Mouse (Mus musculus) heart, adult 2 months (tissue): ENCODE measurements at regions not wholly inside any gene's neighbourhood (a gene's known extent, or its start where the extent isn't known, plus 50 kb on each side); places are given as distances from the start of the nearest gene placed in this dataset.

Experiments used
- DNase-seq, 2 experiments: peaks; one replicate each; pipeline ENCODE4 v3.0.0; 2021
- H3K27ac ChIP-seq: fragments of 200-600 bp; 2 replicates; pipeline ENCODE4 v1.8.1; 2022
- H3K27me3 ChIP-seq: fragments of 200-500 bp; 2 replicates; pipeline ENCODE4 v1.6.1; 2012; ENCODE audit warnings: mild to moderate bottlenecking, low read length, inconsistent platforms, mixed read lengths; ENCODE audit not compliant: control insufficient read depth, insufficient read depth
- H3K36me3 ChIP-seq: fragments of 200-500 bp; 2 replicates; pipeline ENCODE4 v1.6.1; 2012; ENCODE audit warnings: low read length, inconsistent platforms; ENCODE audit not compliant: control insufficient read depth, insufficient read depth
- H3K4me1 ChIP-seq: fragments of 200-500 bp; 2 replicates; pipeline ENCODE4 v1.6.1; 2011; ENCODE audit warnings: low read length; ENCODE audit not compliant: control insufficient read depth, insufficient read depth
- H3K4me3 ChIP-seq: fragments of 200-600 bp; 2 replicates; pipeline ENCODE4 v1.8.1; 2022
- H3K79me2 ChIP-seq: fragments of 200-500 bp; replicated peaks from 2 replicates; pipeline ENCODE4 v1.6.1; 2012; ENCODE audit warnings: mild to moderate bottlenecking, inconsistent platforms, low read length, moderate library complexity, mixed read lengths; ENCODE audit not compliant: control insufficient read depth, insufficient read depth
- H3K9ac ChIP-seq: fragments of 200-500 bp; 2 replicates; pipeline ENCODE4 v1.6.1; 2012; ENCODE audit warnings: low read depth, mild to moderate bottlenecking, control low read depth, inconsistent platforms, low read length, mixed read lengths
- CTCF ChIP-seq: fragments of 200-600 bp; IDR thresholded peaks from 2 replicates; pipeline ENCODE4 v1.8.1; 2022; ENCODE audit warnings: antibody characterized with exemption, mild to moderate bottlenecking, moderate library complexity
- EP300 ChIP-seq: fragments of 200-500 bp; IDR thresholded peaks from 2 replicates; pipeline ENCODE4 v1.6.1; 2011; ENCODE audit warnings: low read depth, low read length, control low read depth; ENCODE audit not compliant: insufficient read depth
- POLR2A ChIP-seq: fragments of 200-500 bp; IDR thresholded peaks from 2 replicates; pipeline ENCODE4 v1.6.1; 2011; ENCODE audit warnings: mild to moderate bottlenecking, low read depth, low read length, control low read depth; ENCODE audit not compliant: insufficient read depth
- WGBS: fragments of 180-500 bp; shearing (Covaris S2); methylation state at CpG from one replicate; pipeline ENCODE4 v1.1.7; 2018; 5-methylcytosine and 5-hydroxymethylcytosine counted together
- intact Hi-C: fragments of 180-260 bp; cut with DNase I; formaldehyde crosslinking; loops from one replicate; pipeline ENCODE4 v1.15.1; 2025

DNA sequence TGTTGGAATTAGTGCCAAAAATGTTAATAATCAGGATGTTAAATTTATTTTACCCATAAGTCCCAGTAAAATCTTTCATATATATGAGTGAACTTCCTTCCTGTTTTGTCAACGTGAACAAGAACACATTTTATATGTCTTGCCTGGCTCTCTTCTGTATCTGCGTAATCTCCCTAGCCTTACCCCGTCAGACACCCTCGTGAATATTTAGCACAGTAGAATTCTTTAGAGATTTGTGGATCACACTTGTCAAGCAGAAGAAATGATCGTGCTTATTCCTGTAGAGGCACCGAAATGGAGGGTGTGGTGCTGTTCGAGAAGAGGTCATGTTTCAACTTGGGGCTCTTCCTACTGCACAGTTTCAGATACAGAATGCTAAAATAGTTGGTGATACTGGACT is 157.2 kb upstream of the Zbtb20 start:
- H3K27ac ChIP-seq, result no peak overlapping the region
- H3K27me3 ChIP-seq, result no peaks in the 10 kb centered on the region
- TF ChIP-seq POLR2A (no peak), CTCF (no peak), EP300 (no peak)
- no peaks in the 10 kb centered on the region for H3K36me3 ChIP-seq
- H3K4me3 ChIP-seq, result no peak overlapping the region
- DNase-seq, result no peak
- H3K4me1 ChIP-seq, result no peaks in the 10 kb centered on the region
- intact Hi-C loops, result no loop called here
- H3K79me2 ChIP-seq, result no peaks in the 10 kb centered on the region
- H3K9ac ChIP-seq, result no peak overlapping the region
- 74% methylated on average over 7 of the region's 7 CpGs for WGBS

DNA sequence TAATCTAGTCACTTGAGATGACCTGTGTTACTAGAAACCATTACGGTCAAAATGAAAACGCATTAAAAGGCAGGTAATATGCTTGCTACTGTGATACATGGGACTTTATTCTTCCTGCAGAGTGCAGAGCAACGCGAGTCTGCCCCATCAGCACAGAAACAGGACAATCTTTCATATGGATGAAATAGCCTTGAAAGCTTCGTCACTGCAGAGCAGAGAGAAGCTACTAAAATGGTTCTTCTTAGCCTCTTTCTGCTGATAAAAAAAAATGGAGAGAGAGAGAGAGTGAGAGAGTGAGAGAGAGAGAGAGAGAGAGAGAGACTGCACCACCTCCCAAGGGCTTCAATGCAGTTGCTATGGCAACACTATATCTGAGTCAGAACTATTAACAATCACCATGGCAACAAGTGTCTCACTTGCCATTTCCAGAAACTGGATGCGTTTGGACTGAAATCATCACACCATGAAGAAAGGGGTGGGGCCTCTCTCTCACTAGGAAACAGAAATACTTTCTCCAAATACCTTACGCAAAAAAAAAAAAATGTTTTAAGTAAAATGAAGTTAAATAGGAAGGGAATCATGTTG is 157.8 kb upstream of the Zbtb20 start:
- WGBS, result 70% methylated on average over 7 of the region's 7 CpGs
- intact Hi-C loops, result no loop called here

DNA sequence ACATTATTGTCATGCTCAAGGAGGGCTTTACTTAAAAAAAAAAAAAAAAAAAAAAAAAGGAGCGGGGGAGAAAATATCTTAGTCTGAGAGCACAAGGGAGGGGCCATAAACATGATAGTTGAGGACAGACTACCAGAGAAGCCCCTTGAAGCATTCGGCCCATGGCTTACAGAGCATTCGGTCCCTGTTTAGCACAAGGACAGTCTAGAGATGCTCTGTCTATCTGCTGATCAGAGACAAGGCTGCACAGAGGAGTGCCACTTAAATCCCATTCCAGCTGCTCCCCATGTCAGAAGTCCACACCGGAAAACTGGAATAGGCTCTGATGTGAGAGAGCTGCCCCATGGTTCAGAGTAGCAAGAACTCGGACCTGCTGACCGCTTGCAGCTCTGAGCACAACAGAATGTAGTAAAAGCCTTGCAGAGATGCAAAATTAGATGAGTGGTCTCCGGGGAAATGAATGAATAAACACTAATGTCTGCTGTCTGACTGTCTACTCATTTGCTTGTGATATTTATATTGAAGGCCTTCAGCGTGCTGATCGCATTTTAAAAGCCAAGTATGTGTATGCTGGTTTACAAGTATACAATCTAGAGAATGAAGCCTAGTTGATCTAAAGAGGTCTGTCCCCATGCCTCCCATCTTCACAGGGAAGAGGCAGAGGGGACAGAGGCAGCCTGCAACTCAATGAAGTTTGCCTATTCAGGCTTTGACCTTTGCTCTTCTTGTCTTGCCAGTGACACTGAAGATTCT is 158.4 kb upstream of the Zbtb20 start:
- H3K27ac ChIP-seq, result no peak overlapping the region
- DNase-seq, result no peak
- 88% methylated on average over 9 of the region's 9 CpGs for WGBS
- TF ChIP-seq EP300, result no peak
- TF ChIP-seq POLR2A, result no peak
- TF ChIP-seq CTCF, result no peak
- intact Hi-C loops, result no loop called here
- no peak overlapping the region for H3K4me3 ChIP-seq
- no peak overlapping the region for H3K9ac ChIP-seq
- no peaks in the 10 kb centered on the region for H3K4me1 ChIP-seq
- H3K27me3 ChIP-seq, result no peaks in the 10 kb centered on the region
- H3K36me3 ChIP-seq, result no peaks in the 10 kb centered on the region
- no peaks in the 10 kb centered on the region for H3K79me2 ChIP-seq

More for the DNA sequence above, 157.8 kb upstream of the Zbtb20 start:
- H3K9ac ChIP-seq, result no peak overlapping the region
- H3K4me1 ChIP-seq, result no peaks in the 10 kb centered on the region
- TF ChIP-seq CTCF, result no peak
- TF ChIP-seq EP300, result no peak
- no peak for TF ChIP-seq POLR2A
- H3K36me3 ChIP-seq, result no peaks in the 10 kb centered on the region
- no peak overlapping the region for H3K27ac ChIP-seq
- no peak for DNase-seq
- H3K4me3 ChIP-seq, result no peak overlapping the region
- H3K79me2 ChIP-seq, result no peaks in the 10 kb centered on the region
- no peaks in the 10 kb centered on the region for H3K27me3 ChIP-seq

DNA sequence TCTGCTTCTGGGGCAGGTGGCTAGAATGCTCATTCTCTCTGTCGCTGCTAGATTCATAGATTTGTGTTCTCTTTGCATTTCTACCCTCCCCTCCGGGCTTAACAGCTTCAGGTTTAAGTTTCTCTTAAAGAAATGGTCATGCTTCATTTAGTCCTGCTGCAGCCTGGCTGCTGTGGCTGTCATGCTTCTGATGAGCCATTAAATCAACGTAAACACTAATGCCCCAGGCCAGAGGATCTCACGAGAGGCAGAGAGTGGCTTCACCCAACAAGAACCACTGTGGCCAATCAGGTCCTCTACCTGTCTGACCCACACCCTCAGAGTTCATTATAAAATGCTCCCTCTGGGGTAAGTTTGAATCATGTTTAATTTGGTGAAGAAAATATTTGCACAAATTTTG is 173.0 kb upstream of the Zbtb20 start:
- no peak for DNase-seq
- Histone ChIP-seq H3K27me3 (no peaks in the 10 kb centered on the region), H3K9ac (no peak overlapping the region), H3K4me1 (no peaks in the 10 kb centered on the region), H3K36me3 (no peaks in the 10 kb centered on the region), H3K79me2 (no peaks in the 10 kb centered on the region), H3K27ac (no peak overlapping the region), H3K4me3 (no peak overlapping the region)
- 77% methylated on average over 4 of the region's 4 CpGs for WGBS
- intact Hi-C loops, result no loop called here
- TF ChIP-seq EP300 (no peak), POLR2A (no peak), CTCF (no peak)

DNA sequence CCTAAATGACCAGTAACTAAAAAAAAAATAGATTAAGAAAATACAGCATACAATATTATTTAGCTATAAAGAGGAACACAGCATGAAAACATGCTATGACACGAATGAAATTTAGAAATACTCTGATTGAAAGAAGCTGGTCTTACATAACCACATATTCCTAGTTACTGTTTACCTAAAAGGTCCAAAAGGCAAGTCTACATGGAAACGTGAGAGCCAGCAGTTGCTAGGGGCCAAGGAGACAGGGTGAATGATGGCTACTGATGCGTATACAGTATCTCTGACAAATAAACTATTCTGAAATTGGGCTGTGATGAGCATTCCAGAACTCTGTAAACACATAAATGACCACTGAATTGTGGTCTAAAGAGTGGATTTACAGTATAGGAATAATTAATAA is 194.5 kb upstream of the Zbtb20 start:
- Histone ChIP-seq H3K36me3 (no peaks in the 10 kb centered on the region; the same call in none of the 2 replicates), H3K27me3 (no peaks in the 10 kb centered on the region), H3K9ac (no peak overlapping the region), H3K4me1 (peaks cover 5% of the 10 kb centered on the region), H3K4me3 (no peak overlapping the region), H3K27ac (no peak overlapping the region), H3K79me2 (no peaks in the 10 kb centered on the region)
- TF ChIP-seq EP300, result no peak
- TF ChIP-seq CTCF, result no peak
- TF ChIP-seq POLR2A, result no peak
- 85% methylated on average over 3 of the region's 3 CpGs for WGBS
- DNase-seq, result no peak
- intact Hi-C loops, result no loop called here

GRCm38 (mm10) chr16:42677211-42677610 is 198.5 kb upstream of the Zbtb20 start:
- no peak for DNase-seq

More at GRCm38 (mm10) chr16:42677211-42677610, 198.5 kb upstream of the Zbtb20 start:
- Histone ChIP-seq H3K4me3 (no peak overlapping the region), H3K79me2 (no peaks in the 10 kb centered on the region), H3K27ac (peak overlapping the region; percentile 40), H3K4me1 (peaks cover 5% of the 10 kb centered on the region), H3K27me3 (no peaks in the 10 kb centered on the region), H3K9ac (no peak overlapping the region), H3K36me3 (no peaks in the 10 kb centered on the region; the same call in none of the 2 replicates)
- intact Hi-C loops, result no loop called here
- WGBS, result 38% methylated on average over 5 of the region's 5 CpGs
- TF ChIP-seq EP300 (no peak), POLR2A (no peak), CTCF (no peak)
